Mouse (Mus musculus) forebrain, postnatal 0 days (tissue): ENCODE measurements at regions not wholly inside any gene's neighbourhood (a gene's known extent, or its start where the extent isn't known, plus 50 kb on each side); places are given as distances from the start of the nearest gene placed in this dataset.

Experiments
- ATAC-seq: fragments of 200-750 bp; cut with Nextera tagmentation; 2 replicates; pipeline ENCODE4 v1.8.0; 2017; ENCODE audit warnings: mild to moderate bottlenecking, moderate library complexity
- DNase-seq: peaks from one replicate; pipeline ENCODE4 v3.0.0-alpha.2; 2015
- H3K27ac ChIP-seq: fragments of 300-500 bp; sonication (generic); 2 replicates; pipeline ENCODE4 v1.5.1; 2014; ENCODE audit warnings: low read depth, mild to moderate bottlenecking, antibody characterized with exemption, low read length, moderate library complexity, mixed read lengths
- H3K27me3 ChIP-seq: fragments of 300-500 bp; sonication (generic); 2 replicates; pipeline ENCODE4 v1.6.1; 2014; ENCODE audit warnings: mild to moderate bottlenecking, low read length, mixed read lengths; ENCODE audit not compliant: insufficient read depth
- H3K36me3 ChIP-seq: fragments of 300-500 bp; sonication (generic); 2 replicates; pipeline ENCODE4 v1.6.1; 2014; ENCODE audit warnings: mild to moderate bottlenecking, moderate library complexity; ENCODE audit not compliant: insufficient read depth
- H3K4me1 ChIP-seq: fragments of 300-500 bp; sonication (generic); 2 replicates; pipeline ENCODE4 v1.6.1; 2014; ENCODE audit warnings: antibody characterized with exemption; ENCODE audit not compliant: insufficient read depth
- H3K4me2 ChIP-seq: fragments of 300-500 bp; sonication (generic); 2 replicates; pipeline ENCODE4 v1.6.1; 2014; ENCODE audit warnings: low read depth, mild to moderate bottlenecking, moderate library complexity
- H3K4me3 ChIP-seq: fragments of 300-500 bp; sonication (generic); 2 replicates; pipeline ENCODE4 v1.5.1; 2014; ENCODE audit warnings: low read depth, low read length, mixed read lengths
- H3K9ac ChIP-seq: fragments of 300-500 bp; sonication (generic); 2 replicates; pipeline ENCODE4 v1.6.1; 2014; ENCODE audit warnings: mild to moderate bottlenecking
- H3K9me3 ChIP-seq: fragments of 300-500 bp; sonication (generic); 2 replicates; pipeline ENCODE4 v1.6.1; 2016; ENCODE audit warnings: low read length
- CTCF ChIP-seq: sonication (generic); IDR thresholded peaks from 2 replicates; pipeline ENCODE4 v1.5.1; 2016; ENCODE audit warnings: antibody characterized with exemption, control low read depth, low read depth
- WGBS: fragments of 180-500 bp; shearing (Covaris S2); extraction: QIAGEN DNeasy Blood & Tissue Kit; methylation state at CpG from one replicate; pipeline ENCODE4 v1.1.7; 2014; 5-methylcytosine and 5-hydroxymethylcytosine counted together

DNA sequence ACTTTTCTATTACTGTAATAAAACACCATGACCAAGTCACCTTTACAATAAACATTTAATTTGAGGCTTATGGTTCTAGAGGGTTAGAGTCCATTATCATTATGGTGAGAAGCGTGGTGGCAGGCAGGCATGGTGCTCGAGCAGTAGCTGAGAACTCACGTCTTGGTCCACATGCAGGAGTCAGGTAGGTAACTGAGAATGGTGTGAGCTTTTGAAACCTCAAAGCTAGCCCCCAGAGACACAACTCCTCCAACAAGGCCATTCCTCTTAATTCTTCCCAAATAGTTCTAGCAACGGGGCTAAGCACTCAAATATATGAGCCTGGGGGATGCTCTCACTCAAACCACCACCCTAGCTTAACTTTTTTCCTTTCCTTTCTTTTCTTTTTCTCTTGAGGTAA, 73.6 kb upstream of the Gnaq start:
- TF ChIP-seq CTCF, result no peak
- no peak overlapping the region for H3K4me2 ChIP-seq
- H3K36me3 ChIP-seq, result no peaks in the 10 kb centered on the region
- H3K27ac ChIP-seq, result no peak overlapping the region
- WGBS, result 89% methylated on average over 4 of the region's 4 CpGs
- no peaks in the 10 kb centered on the region for H3K27me3 ChIP-seq
- H3K4me1 ChIP-seq, result no peaks in the 10 kb centered on the region
- no peak for DNase-seq
- no peak overlapping the region for H3K4me3 ChIP-seq
- no peaks in the 10 kb centered on the region for H3K9me3 ChIP-seq
- no peak overlapping the region for H3K9ac ChIP-seq
- no peak for ATAC-seq

GRCm38 (mm10) chr19:16050220-16051055, 65.6 kb upstream of the Cep78 start:
- no peaks in the 10 kb centered on the region for H3K9me3 ChIP-seq
- no peaks in the 10 kb centered on the region for H3K27me3 ChIP-seq
- ATAC-seq, result peak; percentile 92
- H3K36me3 ChIP-seq, result no peaks in the 10 kb centered on the region
- H3K9ac ChIP-seq, result peak overlapping the region; percentile 4; the same call in 1 of the 2 replicates
- 6% methylated on average over 18 of the region's 18 CpGs for WGBS
- TF ChIP-seq CTCF, result no peak
- H3K4me2 ChIP-seq, result peak overlapping the region; percentile 60
- peak overlapping the region; percentile 40 for H3K4me3 ChIP-seq
- no peaks in the 10 kb centered on the region for H3K4me1 ChIP-seq
- peak overlapping the region; percentile 69 for H3K27ac ChIP-seq
- peak; percentile 54 for DNase-seq

- Histone ChIP-seq H3K4me2 (peak overlapping the region; percentile 60), H3K27ac (peak overlapping the region; percentile 69; the same call in 1 of the 2 replicates), H3K4me1 (no peaks in the 10 kb centered on the region), H3K36me3 (no peaks in the 10 kb centered on the region), H3K9me3 (no peaks in the 10 kb centered on the region), H3K4me3 (peak overlapping the region; percentile 40), H3K9ac (peak overlapping the region; percentile 4; the same call in 1 of the 2 replicates), H3K27me3 (no peaks in the 10 kb centered on the region)
- TF ChIP-seq CTCF, result no peak
- DNase-seq (peak; percentile 18), ATAC-seq (no peak)
- WGBS, result 2% methylated on average over 3 of the region's 3 CpGs
Measured at GRCm38 (mm10) chr19:16049646-16050045, 64.9 kb upstream of the Cep78 start.

GRCm38 (mm10) chr19:16046977-16047376, 62.2 kb upstream of the Cep78 start:
- 73% methylated on average over 7 of the region's 7 CpGs for WGBS

DNA sequence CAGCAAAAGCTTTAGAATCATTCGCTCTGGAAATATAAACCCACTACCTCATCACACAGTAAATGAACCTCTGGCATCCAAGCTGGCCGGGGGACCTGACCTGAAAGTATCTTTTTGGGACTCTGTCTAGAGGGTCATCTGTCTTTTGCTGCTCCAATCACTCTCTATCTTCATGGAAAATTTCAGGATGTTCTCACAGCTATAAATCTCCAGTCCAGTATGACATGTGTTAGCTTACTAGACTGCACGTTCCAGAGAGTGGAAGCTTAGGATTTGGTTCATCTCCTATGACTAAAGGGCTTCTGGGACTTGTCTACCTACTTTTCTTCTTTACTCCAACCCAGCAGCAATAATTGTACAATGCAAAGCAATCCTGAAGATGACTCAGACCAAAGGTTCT, 60.5 kb upstream of the Cep78 start:
- Histone ChIP-seq H3K9ac (no peak overlapping the region), H3K27ac (no peak overlapping the region), H3K4me2 (no peak overlapping the region), H3K4me3 (no peak overlapping the region), H3K4me1 (no peaks in the 10 kb centered on the region), H3K36me3 (no peaks in the 10 kb centered on the region), H3K27me3 (no peaks in the 10 kb centered on the region), H3K9me3 (no peaks in the 10 kb centered on the region)
- 73% methylated on average over 3 of the region's 3 CpGs for WGBS
- ATAC-seq (no peak), DNase-seq (no peak)
- no peak for TF ChIP-seq CTCF

More at GRCm38 (mm10) chr19:16046977-16047376, 62.2 kb upstream of the Cep78 start:
- no peak for TF ChIP-seq CTCF
- H3K9ac ChIP-seq, result no peak overlapping the region
- H3K4me2 ChIP-seq, result no peak overlapping the region
- no peaks in the 10 kb centered on the region for H3K9me3 ChIP-seq
- no peaks in the 10 kb centered on the region for H3K27me3 ChIP-seq
- ATAC-seq (no peak), DNase-seq (no peak)
- H3K4me3 ChIP-seq, result no peak overlapping the region
- H3K27ac ChIP-seq, result no peak overlapping the region
- no peaks in the 10 kb centered on the region for H3K36me3 ChIP-seq
- H3K4me1 ChIP-seq, result no peaks in the 10 kb centered on the region

- WGBS, result 83% methylated on average over 5 of the region's 5 CpGs
- ATAC-seq, result no peak
- Histone ChIP-seq H3K36me3 (no peaks in the 10 kb centered on the region), H3K27me3 (no peaks in the 10 kb centered on the region), H3K9me3 (no peaks in the 10 kb centered on the region), H3K4me1 (no peaks in the 10 kb centered on the region), H3K4me3 (no peak overlapping the region), H3K9ac (no peak overlapping the region), H3K27ac (no peak overlapping the region), H3K4me2 (no peak overlapping the region)
- no peak for TF ChIP-seq CTCF
- no peak for DNase-seq
Measured at GRCm38 (mm10) chr19:16044169-16044568, 59.4 kb upstream of the Cep78 start.

DNA sequence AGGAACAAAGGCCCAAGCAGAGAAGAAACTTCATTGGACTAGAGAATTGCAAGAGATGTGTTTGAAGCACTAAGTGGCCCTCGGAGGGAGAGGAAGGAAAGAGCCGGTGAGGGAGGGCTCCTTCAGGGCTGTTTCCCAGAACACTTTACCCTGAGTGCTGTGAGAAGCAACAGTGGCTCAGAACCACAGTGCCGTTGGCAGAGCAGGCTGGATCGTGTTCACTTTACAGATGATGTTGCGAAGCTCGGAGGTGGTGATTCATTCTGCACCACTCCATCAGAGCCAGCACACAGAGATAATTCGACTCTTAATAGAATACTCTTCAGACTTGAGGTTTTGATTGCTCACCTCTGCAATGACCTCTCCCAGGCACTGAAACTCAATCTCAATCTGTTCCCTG, 58.2 kb upstream of the Cep78 start:
- DNase-seq (no peak), ATAC-seq (no peak)
- H3K27ac ChIP-seq, result no peak overlapping the region
- no peaks in the 10 kb centered on the region for H3K9me3 ChIP-seq
- no peaks in the 10 kb centered on the region for H3K27me3 ChIP-seq
- H3K36me3 ChIP-seq, result no peaks in the 10 kb centered on the region
- no peak overlapping the region for H3K4me2 ChIP-seq
- TF ChIP-seq CTCF, result no peak
- WGBS, result 87% methylated on average over 7 of the region's 7 CpGs
- H3K4me3 ChIP-seq, result no peak overlapping the region
- H3K9ac ChIP-seq, result no peak overlapping the region
- H3K4me1 ChIP-seq, result no peaks in the 10 kb centered on the region
